Mouse (Mus musculus): Measurements from ENCODE around the gene Rbpj.
A peak's percentile ranks its signal among the peaks of the same experiment; 100 is the strongest.
"Not testable (repeated sequence)": the region's sequence is repeated elsewhere in the genome, so short reads cannot be mapped to it uniquely, and the experiment has no call there.

Gene Rbpj

DNA sequence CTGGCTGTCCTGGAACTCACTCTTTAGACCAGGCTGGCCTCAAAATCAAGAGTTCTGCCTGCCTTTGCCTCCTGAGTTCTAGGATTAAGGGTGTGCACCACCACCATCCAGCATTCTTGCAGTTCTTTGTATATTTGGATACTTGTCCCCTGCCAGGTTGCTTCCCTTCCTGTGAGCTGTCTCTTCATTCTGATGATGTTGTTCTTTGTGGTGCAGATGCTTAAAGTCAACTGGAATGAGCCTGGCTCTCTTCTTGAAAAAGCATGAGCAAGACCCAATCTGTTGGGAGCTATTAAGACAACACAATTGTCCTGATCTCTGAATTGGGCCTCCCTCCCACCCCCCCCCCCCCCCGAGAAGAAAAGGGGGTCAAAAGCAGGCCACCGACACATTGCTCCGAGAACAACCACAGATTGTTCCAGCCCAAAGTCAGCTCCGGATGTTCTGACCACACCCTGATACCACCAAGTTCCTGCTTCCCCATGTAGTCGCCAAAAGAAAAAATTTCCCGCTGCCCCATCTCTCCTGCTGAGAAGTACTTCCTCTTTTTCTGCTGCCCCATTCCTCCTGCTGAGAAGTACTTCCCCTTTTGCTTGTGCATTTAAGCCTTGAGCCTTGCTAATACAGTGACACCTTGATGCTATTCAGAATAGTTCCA lies 207.7 kb downstream of the Rbpj start:
- not testable (repeated sequence) for DNase-seq

DNA sequence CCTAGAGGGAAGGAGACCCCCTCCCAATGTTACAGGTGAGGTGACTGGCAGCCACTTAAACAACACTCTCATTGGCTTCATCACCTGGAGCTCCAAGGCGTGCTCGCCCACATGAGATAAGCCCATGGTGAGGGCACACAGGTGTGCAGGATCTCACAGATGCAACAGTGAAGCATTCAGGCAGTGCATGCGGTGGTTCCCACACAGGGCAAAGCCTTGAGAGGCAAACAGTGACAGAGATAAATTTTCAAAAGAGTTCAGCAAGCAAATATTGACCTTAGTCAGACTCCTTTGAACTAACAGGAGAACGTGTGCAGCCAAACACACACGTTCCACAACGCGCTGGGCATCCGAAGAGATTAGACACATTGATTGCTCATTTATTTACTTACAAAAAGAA lies 210.7 kb downstream of the Rbpj start:
- DNase-seq: no peak

DNA sequence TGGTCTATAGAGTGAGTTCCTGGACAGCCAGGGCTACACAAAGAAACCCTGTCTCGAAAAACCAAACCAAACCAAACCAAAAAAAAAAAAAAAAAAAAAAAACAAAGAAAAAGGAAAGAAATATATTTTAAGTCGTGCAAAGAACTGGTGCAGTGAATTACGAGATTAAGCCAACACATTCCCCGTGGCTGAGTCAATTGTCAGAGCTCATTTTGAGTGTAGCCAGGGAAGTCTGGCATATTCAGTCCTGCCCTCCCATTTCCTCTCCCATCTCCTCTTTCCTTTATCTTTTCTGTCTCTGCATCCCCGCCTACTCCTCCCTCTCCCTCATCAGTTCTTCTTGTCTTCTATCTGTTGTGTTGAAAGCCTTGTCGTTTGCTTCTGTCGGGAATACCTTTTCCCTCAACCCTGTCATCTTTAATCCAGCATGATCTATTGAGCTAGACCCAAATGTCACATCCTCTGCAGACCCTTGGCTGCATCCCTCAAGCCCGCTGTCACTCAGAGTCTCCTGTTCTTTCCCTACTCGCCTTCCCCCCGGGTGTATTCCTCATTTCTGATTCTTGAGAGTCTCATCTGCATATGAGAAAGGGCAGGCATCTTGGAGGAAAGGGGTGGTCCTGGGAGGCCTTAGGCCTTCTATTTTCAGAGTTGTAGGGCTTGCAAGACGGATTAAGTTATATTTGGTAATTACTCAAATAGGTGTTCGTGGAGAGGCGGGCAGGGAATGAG lies 212.2 kb downstream of the Rbpj start:
- no peak for DNase-seq

DNA sequence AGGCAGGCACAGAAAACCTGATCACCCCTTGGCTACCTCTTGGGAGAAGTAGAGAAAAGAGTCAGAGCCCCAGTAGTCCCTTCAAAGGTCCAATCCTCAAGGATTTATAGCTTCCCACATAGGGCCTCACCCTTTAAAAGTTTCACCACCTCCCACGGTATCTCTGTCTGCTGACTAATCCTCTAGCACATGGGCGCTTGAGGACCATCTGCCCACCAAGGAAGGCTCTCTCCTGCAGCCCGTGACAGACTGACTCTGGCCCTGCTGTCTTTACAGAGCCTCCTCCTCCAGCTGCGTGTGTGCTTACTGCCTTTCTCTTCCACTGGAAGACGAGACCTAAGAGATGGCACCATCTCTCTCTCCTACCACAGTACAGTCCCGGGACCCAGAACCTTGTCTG lies 213.7 kb downstream of the Rbpj start:
- DNase-seq: no peak

DNA sequence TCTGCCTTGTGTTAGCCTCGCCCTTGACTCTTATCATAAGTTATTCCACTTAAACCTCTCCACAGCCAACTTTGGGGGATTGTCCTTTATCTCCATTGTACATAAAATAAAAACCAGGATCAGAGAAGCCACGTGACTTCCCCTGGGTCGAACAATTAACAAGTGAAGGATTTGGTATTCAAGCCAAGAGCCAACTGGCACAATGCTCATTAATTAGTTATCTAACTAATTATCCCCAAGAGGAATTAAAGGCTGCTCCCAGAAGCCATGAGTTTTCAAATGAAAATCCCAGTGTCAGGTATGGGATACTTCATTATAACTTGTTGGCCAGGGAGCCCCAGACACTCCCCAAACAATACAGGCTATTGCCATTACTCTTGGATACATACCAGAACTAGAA lies 218.0 kb downstream of the Rbpj start:
- DNase-seq: no peak

DNA sequence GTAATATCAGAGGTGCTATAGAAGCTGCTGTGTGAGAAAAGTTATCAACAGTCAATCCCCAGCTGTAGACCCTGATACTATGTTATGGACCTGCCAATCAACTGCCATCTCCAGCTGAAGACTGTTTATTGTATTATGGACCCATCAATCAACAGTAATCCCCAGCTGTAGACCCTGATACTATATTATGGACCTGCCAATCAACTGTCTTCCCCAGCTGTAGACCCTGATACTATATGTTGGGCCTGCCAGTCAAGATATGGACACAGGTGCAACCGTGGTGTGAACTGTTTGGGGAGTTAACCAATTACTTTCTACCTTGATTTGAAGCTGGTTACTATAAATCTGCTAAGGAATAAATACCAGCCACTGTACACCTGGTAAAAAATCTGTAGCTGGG lies 218.5 kb downstream of the Rbpj start:
- no peak for DNase-seq

DNA sequence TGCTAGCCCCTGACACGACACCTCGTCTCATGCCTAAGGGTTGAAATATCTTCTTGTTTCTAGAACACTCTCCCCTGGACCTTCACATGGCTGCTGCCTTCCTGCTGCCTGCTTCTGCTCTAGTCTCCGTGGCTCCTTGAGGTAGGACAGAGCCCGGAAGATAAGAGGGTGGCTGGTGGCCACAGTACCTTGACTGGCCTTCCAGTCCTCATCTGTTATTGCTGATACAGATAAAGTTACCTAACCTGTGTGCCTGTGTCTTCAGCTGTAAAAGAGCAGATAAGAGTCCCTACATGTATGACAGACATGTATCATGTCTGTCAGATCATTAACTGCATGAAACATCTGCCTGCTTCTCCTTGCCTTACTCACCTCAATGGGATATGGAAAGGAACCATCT lies 219.7 kb downstream of the Rbpj start:
- DNase-seq: no peak

DNA sequence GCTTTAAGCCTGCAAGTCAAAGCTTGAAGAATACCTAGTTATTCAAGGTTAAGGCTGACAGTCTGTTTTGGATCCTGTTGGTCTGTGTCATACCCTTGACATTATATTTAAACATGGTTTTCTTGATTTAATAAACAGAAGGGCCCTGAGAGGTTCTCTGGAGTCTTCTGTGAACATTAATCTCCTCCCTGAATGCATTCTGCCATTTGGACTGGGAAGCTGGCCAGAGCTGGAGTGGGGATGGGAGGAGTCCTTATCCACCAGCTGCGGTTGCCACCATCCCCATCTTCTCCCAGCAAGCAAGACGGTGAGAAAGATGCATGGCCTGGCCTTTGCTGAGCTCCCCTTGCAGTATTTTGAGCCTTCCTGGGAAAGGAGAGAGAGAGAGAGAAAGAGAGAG lies 220.4 kb downstream of the Rbpj start:
- DNase-seq: no peak

DNA sequence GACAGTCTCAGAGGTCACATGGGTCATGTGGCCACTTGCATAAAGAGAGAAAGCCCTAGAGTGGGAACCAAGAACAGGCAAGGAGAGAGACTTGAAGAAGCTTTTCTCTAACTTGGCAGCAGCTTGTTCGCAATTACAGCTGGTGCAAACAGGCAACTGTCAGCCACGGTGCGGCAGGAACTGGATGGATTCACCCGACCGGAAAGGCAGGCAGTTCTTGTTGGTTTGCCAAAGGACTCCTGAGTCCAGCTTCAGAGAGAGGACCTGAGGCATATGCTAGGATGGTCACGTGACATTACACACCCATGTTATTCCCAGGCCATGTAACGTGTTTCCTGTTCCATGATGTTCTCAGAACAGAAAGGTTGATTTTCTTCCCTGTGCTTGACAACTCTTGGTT lies 222.4 kb downstream of the Rbpj start:
- peak; percentile 27 to 67 for DNase-seq

DNA sequence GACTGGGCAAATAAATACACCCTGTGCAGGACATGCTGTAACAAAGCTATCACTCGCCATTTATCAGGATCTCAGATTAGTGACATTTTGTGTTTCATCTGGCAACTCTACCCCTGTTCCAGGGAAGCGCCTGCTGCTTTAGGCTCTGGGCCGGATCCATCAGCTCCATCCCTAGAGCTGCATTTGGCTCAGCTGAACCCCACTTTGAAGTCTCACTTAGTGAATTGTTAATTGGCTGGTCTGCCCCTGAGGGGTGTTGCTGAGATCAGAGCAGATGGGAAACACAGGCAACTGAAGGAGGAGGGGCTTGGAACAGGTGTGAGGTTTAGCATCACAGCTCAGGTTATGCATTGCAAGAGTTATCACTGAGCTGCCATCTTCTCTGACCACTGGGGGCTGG lies 225.6 kb downstream of the Rbpj start:
- DNase-seq: no peak

DNA sequence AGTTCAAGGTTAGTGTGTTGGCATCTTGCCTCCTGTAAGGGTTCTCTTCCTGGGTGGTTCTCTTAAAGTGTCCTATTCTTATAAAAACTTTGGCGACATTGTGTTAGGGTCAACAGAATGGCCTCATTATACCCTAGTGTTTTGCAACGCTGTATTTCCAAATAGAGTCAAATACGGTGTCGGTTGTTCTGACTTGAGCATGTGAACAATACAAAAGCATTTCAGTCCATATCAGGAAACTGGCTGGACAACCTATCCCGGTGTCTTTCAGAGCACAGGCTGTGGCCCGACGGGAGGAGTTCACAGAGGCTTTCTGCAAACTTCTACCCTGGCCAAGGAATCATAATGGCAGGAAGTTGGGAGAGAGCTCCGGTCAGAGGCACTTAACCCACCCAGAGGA lies 226.1 kb downstream of the Rbpj start:
- no peak for DNase-seq

DNA sequence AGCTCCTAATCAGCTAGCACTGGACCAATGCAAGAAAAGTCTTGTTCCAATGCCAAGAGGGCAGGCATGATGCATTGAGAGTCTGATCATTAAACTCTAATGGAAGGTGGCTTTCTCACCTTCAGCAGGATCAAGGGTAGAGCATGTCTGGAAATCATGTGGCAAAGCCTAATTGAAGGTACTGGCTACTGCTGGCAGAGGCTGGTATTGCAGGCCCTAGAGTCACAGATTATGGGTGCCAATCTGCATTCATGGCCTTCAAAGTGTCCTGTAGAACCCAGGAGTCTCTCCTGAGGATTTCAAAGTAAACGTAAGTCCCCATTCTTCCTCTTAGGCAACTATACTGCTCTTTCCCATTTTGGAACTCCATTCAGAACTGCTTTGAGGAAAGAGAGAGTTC lies 226.7 kb downstream of the Rbpj start:
- DNase-seq: no peak

DNA sequence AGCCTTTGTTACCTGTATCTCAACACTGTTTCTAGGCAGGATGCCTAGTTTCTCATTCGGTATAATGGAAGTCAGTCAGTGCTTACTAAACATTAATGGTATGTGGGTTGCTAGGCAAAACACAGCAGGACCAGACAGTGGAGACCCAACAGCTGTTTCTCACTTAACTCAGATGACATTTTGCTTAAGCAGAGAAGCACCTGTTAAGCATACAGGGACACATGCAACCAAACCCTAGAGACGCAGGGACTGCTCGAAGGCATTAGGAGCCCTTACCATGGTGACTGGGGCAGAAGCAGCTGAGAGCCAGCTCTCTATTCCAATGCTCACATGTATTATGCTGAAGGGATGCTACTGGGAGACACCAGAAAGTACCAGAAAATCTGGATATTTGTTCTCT lies 230.7 kb downstream of the Rbpj start:
- no peak for DNase-seq

DNA sequence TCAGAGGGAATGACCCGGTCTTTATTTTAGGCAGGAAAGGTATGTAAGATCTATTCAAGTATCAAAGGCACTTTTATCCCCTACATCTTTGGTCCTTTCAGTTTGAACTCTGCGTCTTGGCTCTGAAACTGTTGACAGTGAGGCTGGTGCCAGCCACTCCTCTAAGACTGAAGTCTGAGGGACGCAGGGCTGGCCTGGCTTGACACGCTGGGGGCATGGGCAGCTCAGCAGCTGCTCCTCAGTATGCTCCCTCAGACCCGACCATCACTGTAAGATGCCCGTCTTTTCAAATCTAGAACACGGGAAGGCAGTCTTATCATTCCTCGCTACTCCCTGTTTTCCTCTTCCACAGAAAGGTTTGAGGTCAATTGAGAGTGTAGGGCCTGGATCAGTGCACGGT lies 231.8 kb downstream of the Rbpj start:
- no peak for DNase-seq

DNA sequence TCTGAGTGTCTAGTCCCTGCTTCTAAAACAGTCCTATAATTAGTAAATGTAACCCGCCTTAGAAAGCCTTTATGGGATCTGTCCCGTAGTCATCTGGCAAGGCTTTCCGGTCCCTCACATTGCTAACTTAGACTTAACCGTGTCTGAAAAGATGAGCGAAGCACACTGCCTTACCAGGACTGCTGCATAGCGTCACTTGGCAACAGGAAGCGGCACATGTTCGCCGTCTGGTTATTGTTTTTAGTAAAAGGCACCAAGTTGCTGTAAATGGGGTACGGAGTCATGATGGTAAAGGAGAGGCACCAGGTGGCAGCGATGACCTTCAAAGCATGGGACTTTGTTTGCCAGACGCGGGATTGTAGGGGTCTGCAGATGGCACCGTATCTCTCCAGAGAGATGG lies 236.7 kb downstream of the Rbpj start:
- DNase-seq: no peak

All from kidney, postnatal 25 days (tissue).